Mouse (Mus musculus) forebrain, embryonic 15.5 days (tissue): ENCODE results near the gene Lyrm4. TPM values are rescaled to one million over a fixed set of nuclear protein-coding genes. Genes with fewer than 3 reads are reported as not detected.

Source experiments
- ATAC-seq: fragments of 200-750 bp; cut with Nextera tagmentation; replicated peaks from 2 replicates; pipeline ENCODE4 v1.8.0; 2017; ENCODE audit warnings: mild to moderate bottlenecking, moderate TSS enrichment, moderate library complexity
- H3K27ac ChIP-seq: fragments of 300-500 bp; sonication (generic); replicated peaks from 2 replicates; pipeline ENCODE4 v1.5.1; 2015; ENCODE audit warnings: mild to moderate bottlenecking, inconsistent platforms
- H3K27me3 ChIP-seq: fragments of 300-500 bp; sonication (generic); 2 replicates; pipeline ENCODE4 v1.6.1; 2015; ENCODE audit warnings: inconsistent platforms
- H3K36me3 ChIP-seq: fragments of 300-500 bp; sonication (generic); 2 replicates; pipeline ENCODE4 v1.6.1; 2015; ENCODE audit warnings: mild to moderate bottlenecking, inconsistent platforms
- H3K4me1 ChIP-seq: fragments of 300-500 bp; sonication (generic); 2 replicates; pipeline ENCODE4 v1.6.1; 2015; ENCODE audit warnings: inconsistent platforms
- H3K4me2 ChIP-seq: fragments of 300-500 bp; sonication (generic); replicated peaks from 2 replicates; pipeline ENCODE4 v1.6.1; 2015; ENCODE audit warnings: mild to moderate bottlenecking, inconsistent platforms
- H3K4me3 ChIP-seq: fragments of 300-500 bp; sonication (generic); 2 replicates; pipeline ENCODE4 v1.5.1; 2015; ENCODE audit warnings: mild to moderate bottlenecking, inconsistent platforms
- H3K9ac ChIP-seq: fragments of 300-500 bp; sonication (generic); replicated peaks from 2 replicates; pipeline ENCODE4 v1.6.1; 2015; ENCODE audit warnings: mild to moderate bottlenecking, inconsistent platforms
- H3K9me3 ChIP-seq: fragments of 300-500 bp; sonication (generic); 2 replicates; pipeline ENCODE4 v1.6.1; 2016; ENCODE audit warnings: inconsistent platforms
- WGBS: fragments of 180-500 bp; shearing (Covaris S2); methylation state at CpG from one replicate; pipeline ENCODE4 v1.1.7; 2015; ENCODE audit warnings: mixed read lengths; 5-methylcytosine and 5-hydroxymethylcytosine counted together
- polyA plus RNA-seq: library from polyadenylated mRNA; unstranded; fragments of >200 nt; fragmentation: Nextera tagmentation; extraction: Ambion mirVana; gene quantifications from 2 replicates; pipeline ENCODE4 v1.2.1, GENCODE M21; 2015

Lyrm4 gene
- polyA plus RNA-seq, 1 experiment from 2014 or later: 34.9 TPM

DNA sequence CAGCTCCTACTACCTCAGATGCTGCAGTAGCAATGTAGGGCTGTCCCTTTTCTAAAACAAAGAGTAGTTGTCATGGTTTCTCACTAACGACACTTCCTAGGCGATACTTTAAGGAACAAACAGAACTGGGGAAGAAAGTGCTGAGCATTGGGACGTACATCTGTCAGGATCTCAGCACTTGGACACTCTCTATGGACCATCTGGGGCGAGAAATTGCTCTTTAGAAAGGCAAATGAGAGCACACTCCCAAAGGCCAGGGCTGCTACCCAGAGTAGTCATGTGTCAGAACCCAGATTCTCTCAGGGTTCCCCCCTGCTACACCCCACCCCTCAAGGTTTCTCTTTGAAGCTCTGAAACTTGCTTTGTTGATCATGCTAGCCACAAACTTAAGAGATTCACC is 136.9 kb downstream of the Lyrm4 start:
- ATAC-seq: peak; percentile 74
- Histone ChIP-seq H3K27me3 (no peaks in the 10 kb centered on the region), H3K36me3 (peaks cover 9% of the 10 kb centered on the region), H3K27ac (peak overlapping the region; percentile 60), H3K9me3 (no peaks in the 10 kb centered on the region), H3K9ac (no peak overlapping the region), H3K4me1 (peaks cover 11% of the 10 kb centered on the region; the same call in 1 of the 2 replicates), H3K4me2 (no peak overlapping the region), H3K4me3 (no peak overlapping the region)
- WGBS: 21% methylated on average over 4 of the region's 4 CpGs

GRCm38 (mm10) chr13:35976912-35977311 is 140.4 kb downstream of the Lyrm4 start:
- Histone ChIP-seq H3K4me1 (peaks cover 11% of the 10 kb centered on the region; the same call in 1 of the 2 replicates), H3K9me3 (no peaks in the 10 kb centered on the region), H3K9ac (no peak overlapping the region), H3K27ac (no peak overlapping the region), H3K4me3 (no peak overlapping the region), H3K36me3 (peaks cover 9% of the 10 kb centered on the region), H3K27me3 (no peaks in the 10 kb centered on the region), H3K4me2 (no peak overlapping the region)
- WGBS: 59% methylated on average over 7 of the region's 7 CpGs
- 0 out of 2 replicates have a peak, but pooled peaks have one; percentile 44 for ATAC-seq

GRCm38 (mm10) chr13:35969829-35970228 is 147.5 kb downstream of the Lyrm4 start:
- Histone ChIP-seq H3K4me3 (peak overlapping the region; percentile 49), H3K27ac (no peak overlapping the region), H3K9me3 (no peaks in the 10 kb centered on the region), H3K27me3 (peaks cover 9% of the 10 kb centered on the region; the same call in 1 of the 2 replicates), H3K4me2 (peak overlapping the region; percentile 98), H3K4me1 (peaks cover 18% of the 10 kb centered on the region), H3K9ac (peak overlapping the region; percentile 42), H3K36me3 (no peaks in the 10 kb centered on the region)
- WGBS: 34% methylated on average over 9 of the region's 9 CpGs
- no peak for ATAC-seq

- Histone ChIP-seq H3K9ac (peak overlapping the region; percentile 42), H3K36me3 (no peaks in the 10 kb centered on the region), H3K4me1 (peaks cover 18% of the 10 kb centered on the region), H3K27ac (no peak overlapping the region), H3K9me3 (no peaks in the 10 kb centered on the region), H3K4me3 (peak overlapping the region; percentile 49), H3K27me3 (peaks cover 9% of the 10 kb centered on the region; the same call in 1 of the 2 replicates), H3K4me2 (peak overlapping the region; percentile 98)
- 1% methylated on average over 18 of the region's 18 CpGs for whole genome bisulfite sequencing
- no peak; the same call in 1 of the 2 replicates for ATAC-seq
Measured at GRCm38 (mm10) chr13:35969431-35969721, 147.9 kb downstream of the Lyrm4 start.

DNA sequence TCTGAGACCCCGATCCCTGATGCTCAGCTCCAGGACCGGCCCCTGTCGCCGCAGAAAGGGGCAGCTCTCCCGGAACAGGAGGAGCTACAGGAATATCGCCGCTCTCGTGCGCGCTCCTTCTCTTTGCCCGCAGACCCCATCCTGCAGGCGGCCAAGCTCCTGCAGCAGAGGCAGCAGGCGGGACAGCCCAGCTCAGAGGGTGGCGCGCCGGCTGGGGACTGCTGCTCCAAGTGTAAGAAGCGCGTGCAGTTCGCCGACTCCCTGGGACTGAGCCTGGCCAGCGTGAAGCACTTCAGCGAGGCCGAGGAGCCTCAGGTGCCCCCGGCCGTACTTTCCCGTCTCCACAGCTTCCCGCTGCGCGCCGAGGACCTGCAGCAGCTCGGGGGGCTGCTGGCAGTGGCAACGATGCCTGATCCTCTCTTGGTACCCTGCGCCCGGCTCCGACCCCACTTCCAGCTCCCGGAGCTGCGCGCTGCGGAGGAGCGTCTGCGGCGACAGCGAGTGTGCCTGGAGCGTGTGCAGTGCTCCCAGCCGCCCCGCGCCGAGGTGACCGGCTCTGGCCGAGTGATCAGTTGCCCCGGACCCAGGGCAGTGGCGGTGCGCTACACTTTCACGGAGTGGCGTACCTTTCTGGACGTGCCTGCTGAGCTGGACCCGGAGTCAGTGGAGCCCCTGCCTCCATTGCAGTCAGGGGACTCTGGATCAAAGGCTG is 148.5 kb downstream of the Lyrm4 start:
- Histone ChIP-seq H3K4me3 (peak overlapping the region; percentile 49), H3K4me2 (peak overlapping the region; percentile 98), H3K27me3 (peaks cover 9% of the 10 kb centered on the region; the same call in 1 of the 2 replicates), H3K36me3 (no peaks in the 10 kb centered on the region), H3K9me3 (no peaks in the 10 kb centered on the region), H3K27ac (no peak overlapping the region), H3K4me1 (peaks cover 18% of the 10 kb centered on the region), H3K9ac (peak overlapping the region; percentile 42)
- peak; percentile 83 for ATAC-seq
- WGBS: 0% methylated on average over 47 of the region's 57 CpGs

- H3K27me3 ChIP-seq: peaks cover 9% of the 10 kb centered on the region; the same call in 1 of the 2 replicates
- H3K4me1 ChIP-seq: peaks cover 18% of the 10 kb centered on the region
- H3K27ac ChIP-seq: no peak overlapping the region
- peak overlapping the region; percentile 49 for H3K4me3 ChIP-seq
- WGBS: under 1% methylated on average over 38 of the region's 38 CpGs
- peak; percentile 46 for ATAC-seq
- no peaks in the 10 kb centered on the region for H3K9me3 ChIP-seq
- peak overlapping the region; percentile 98 for H3K4me2 ChIP-seq
- H3K9ac ChIP-seq: peak overlapping the region; percentile 42
- H3K36me3 ChIP-seq: no peaks in the 10 kb centered on the region
Measured at GRCm38 (mm10) chr13:35968131-35968718, 149.1 kb downstream of the Lyrm4 start.

GRCm38 (mm10) chr13:35967690-35968089 is 149.6 kb downstream of the Lyrm4 start:
- peak; percentile 24 for ATAC-seq
- H3K9ac ChIP-seq: 0 out of 2 replicates have a peak overlapping the region, but pooled peaks have one; percentile 42
- H3K4me3 ChIP-seq: peak overlapping the region; percentile 49
- no peak overlapping the region for H3K27ac ChIP-seq
- peaks cover 9% of the 10 kb centered on the region; the same call in 1 of the 2 replicates for H3K27me3 ChIP-seq
- H3K9me3 ChIP-seq: no peaks in the 10 kb centered on the region
- 4% methylated on average over 15 of the region's 15 CpGs for whole genome bisulfite sequencing
- peak overlapping the region; percentile 98 for H3K4me2 ChIP-seq
- H3K4me1 ChIP-seq: peaks cover 18% of the 10 kb centered on the region
- no peaks in the 10 kb centered on the region for H3K36me3 ChIP-seq

DNA sequence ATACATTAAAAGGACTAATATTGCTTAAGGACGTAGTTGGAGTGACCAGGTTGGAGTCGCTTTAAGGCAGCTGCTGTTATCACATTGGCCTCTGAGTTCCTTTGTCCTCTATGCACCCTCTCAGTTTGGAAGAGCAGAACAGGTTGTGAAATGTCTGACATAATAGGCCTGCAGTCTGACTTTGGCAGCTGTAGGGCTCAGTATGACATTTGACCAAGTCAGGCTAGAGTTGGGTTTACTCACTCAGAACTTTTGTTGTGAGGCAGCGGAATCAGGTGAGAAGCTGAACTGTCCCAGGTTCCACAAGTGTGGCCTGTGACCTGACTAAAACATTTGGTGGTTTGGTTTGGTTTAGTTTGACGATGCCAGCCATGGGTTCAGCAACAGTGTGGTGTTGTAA is 153.7 kb downstream of the Lyrm4 start:
- no peak for ATAC-seq
- Histone ChIP-seq H3K9me3 (no peaks in the 10 kb centered on the region), H3K4me3 (no peak overlapping the region), H3K9ac (no peak overlapping the region), H3K4me1 (peaks cover 10% of the 10 kb centered on the region), H3K4me2 (no peak overlapping the region), H3K36me3 (no peaks in the 10 kb centered on the region), H3K27me3 (0 out of 2 replicates have a peak, but pooled peaks cover 6% of the 10 kb centered on the region), H3K27ac (no peak overlapping the region)
- WGBS: 92% methylated on average over 4 of the region's 4 CpGs

- 86% methylated on average over 12 of the region's 12 CpGs for WGBS
- H3K9ac ChIP-seq: no peak overlapping the region
- H3K4me1 ChIP-seq: no peaks in the 10 kb centered on the region
- no peaks in the 10 kb centered on the region for H3K27me3 ChIP-seq
- H3K4me3 ChIP-seq: no peak overlapping the region
- H3K36me3 ChIP-seq: no peaks in the 10 kb centered on the region
- no peak for ATAC-seq
- no peaks in the 10 kb centered on the region for H3K9me3 ChIP-seq
- H3K4me2 ChIP-seq: no peak overlapping the region
- H3K27ac ChIP-seq: no peak overlapping the region
Measured at GRCm38 (mm10) chr13:35959391-35960067, 157.8 kb downstream of the Lyrm4 start.

DNA sequence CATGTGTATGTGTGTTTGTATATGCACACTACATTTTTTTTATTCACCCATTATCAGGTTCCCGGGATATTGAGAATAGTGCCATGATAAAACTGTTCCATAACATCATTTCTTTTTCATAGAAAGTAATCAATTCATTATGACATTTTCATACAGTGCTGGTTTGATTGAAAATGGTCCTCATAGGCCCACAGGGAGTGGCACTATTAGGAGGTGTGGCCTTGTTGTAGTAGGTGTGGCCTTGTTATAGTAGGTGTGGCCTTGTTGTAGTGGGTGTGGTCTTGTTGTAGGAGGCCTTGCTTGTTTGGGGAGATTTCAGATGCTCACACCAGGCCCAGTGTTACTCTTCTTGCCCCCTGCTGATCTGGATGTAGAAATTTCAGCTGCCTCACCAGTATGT is 158.8 kb downstream of the Lyrm4 start, which contains the start of gene Ppp1r3g:
Gene Ppp1r3g, plus strand, starts transcription at position 301 of the 400 bp plus-strand sequence.
- no peaks in the 10 kb centered on the region for H3K36me3 ChIP-seq
- H3K4me1 ChIP-seq: no peaks in the 10 kb centered on the region
- no peak within 1 kb of the TSS for H3K4me3 ChIP-seq
- no peak within 1 kb of the TSS for H3K4me2 ChIP-seq
- no peaks in the 10 kb centered on the region for H3K9me3 ChIP-seq
- H3K27me3 ChIP-seq: no peaks in the 10 kb centered on the region
- no peak for ATAC-seq
- WGBS: 96% methylated on average over 1 of the region's 1 CpGs
- H3K9ac ChIP-seq: no peak within 1 kb of the TSS
- H3K27ac ChIP-seq: no peak within 1 kb of the TSS

DNA sequence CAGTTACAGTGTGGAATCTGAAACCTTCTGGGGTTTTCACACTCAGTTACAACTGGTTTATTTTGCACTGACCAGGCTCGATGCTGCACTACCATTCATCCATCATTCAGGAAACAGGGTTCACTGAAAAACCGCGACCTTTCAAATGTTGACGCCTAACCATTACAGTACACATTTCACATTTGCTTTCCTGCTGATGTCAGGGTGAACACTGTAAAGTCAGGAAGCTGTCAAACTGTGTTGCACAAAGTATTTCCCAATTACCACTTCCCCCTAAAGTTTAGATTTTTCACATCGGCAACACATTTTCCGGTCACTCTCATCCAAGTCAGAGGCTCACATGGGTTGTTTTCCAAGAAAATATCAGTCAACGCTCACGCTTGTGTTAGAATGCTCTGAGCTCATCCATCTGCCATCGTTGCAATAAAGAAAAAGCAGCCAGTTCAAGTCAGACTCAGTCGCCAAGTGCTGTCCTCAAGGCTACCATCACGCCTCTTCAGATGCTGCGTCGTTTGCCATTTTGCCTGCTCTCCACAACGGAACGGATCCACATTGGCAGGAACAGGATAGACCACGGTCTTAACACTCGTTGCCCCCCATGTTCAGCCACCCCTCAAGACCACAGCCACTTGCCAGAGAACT is 167.4 kb downstream of the Lyrm4 start:
- H3K27me3 ChIP-seq: no peaks in the 10 kb centered on the region; the same call in 1 of the 2 replicates
- 82% methylated on average over 17 of the region's 17 CpGs for WGBS
- H3K4me1 ChIP-seq: no peaks in the 10 kb centered on the region
- H3K36me3 ChIP-seq: no peaks in the 10 kb centered on the region
- no peak overlapping the region for H3K27ac ChIP-seq
- no peak overlapping the region for H3K4me2 ChIP-seq
- H3K4me3 ChIP-seq: no peak overlapping the region
- no peaks in the 10 kb centered on the region for H3K9me3 ChIP-seq
- no peak overlapping the region for H3K9ac ChIP-seq
- no peak for ATAC-seq
